Mouse (Mus musculus) lung, embryonic 14.5 days (tissue): ENCODE data around the gene Stau1. TPM values are rescaled to one million over a fixed set of nuclear protein-coding genes. Genes with fewer than 3 reads are reported as not detected.

Experiments used
- ATAC-seq: fragments of 200-750 bp; cut with Nextera tagmentation; 2 replicates; pipeline ENCODE4 v1.8.0; 2017; ENCODE audit warnings: mild to moderate bottlenecking, moderate TSS enrichment, moderate library complexity; ENCODE audit not compliant: insufficient read depth
- DNase-seq: peaks from one replicate; pipeline ENCODE4 v3.0.0-alpha.2; 2015
- H3K27ac ChIP-seq: fragments of 300-500 bp; sonication (generic); 2 replicates; pipeline ENCODE4 v1.5.1; 2014; ENCODE audit warnings: low read depth, mild to moderate bottlenecking, moderate library complexity
- H3K27me3 ChIP-seq: fragments of 300-500 bp; sonication (generic); 2 replicates; pipeline ENCODE4 v1.6.1; 2014; ENCODE audit warnings: low read length, control low read depth; ENCODE audit not compliant: insufficient read depth
- H3K36me3 ChIP-seq: fragments of 300-500 bp; sonication (generic); 2 replicates; pipeline ENCODE4 v1.6.1; 2014; ENCODE audit warnings: control low read depth; ENCODE audit not compliant: insufficient read depth
- H3K4me1 ChIP-seq: fragments of 300-500 bp; sonication (generic); 2 replicates; pipeline ENCODE4 v1.6.1; 2014; ENCODE audit warnings: antibody characterized with exemption, control low read depth; ENCODE audit not compliant: insufficient read depth
- H3K4me2 ChIP-seq: fragments of 300-500 bp; sonication (generic); 2 replicates; pipeline ENCODE4 v1.6.1; 2014; ENCODE audit warnings: mild to moderate bottlenecking
- H3K4me3 ChIP-seq: fragments of 300-500 bp; sonication (generic); 2 replicates; pipeline ENCODE4 v1.5.1; 2014; ENCODE audit warnings: low read depth, low read length
- H3K9ac ChIP-seq: fragments of 300-500 bp; sonication (generic); 2 replicates; pipeline ENCODE4 v1.6.1; 2014
- H3K9me3 ChIP-seq: fragments of 300-500 bp; sonication (generic); 2 replicates; pipeline ENCODE4 v1.6.1; 2016; ENCODE audit warnings: low read depth, low read length, control low read depth
- CTCF ChIP-seq: IDR thresholded peaks from 2 replicates; pipeline ENCODE4 v1.5.1; 2016; ENCODE audit warnings: antibody characterized with exemption, low read depth
- WGBS: fragments of 180-500 bp; shearing (Covaris S2); extraction: QIAGEN DNeasy Blood & Tissue Kit; methylation state at CpG from one replicate; pipeline ENCODE4 v1.1.7; 2014; 5-methylcytosine and 5-hydroxymethylcytosine counted together
- polyA plus RNA-seq: library from polyadenylated mRNA; unstranded; fragments of >200 nt; fragmentation: Nextera tagmentation; extraction: Ambion mirVana; gene quantifications from 2 replicates; pipeline ENCODE4 v1.2.1, GENCODE M21; 2014

The Stau1 gene
- polyA plus RNA-seq, 1 experiment from 2014 or later = 84.8 TPM

- ATAC-seq (no peak), DNase-seq (no peak)
- Histone ChIP-seq H3K4me1 (no peaks in the 10 kb centered on the region), H3K36me3 (no peaks in the 10 kb centered on the region), H3K4me2 (no peak overlapping the region), H3K9ac (no peak overlapping the region), H3K27me3 (no peaks in the 10 kb centered on the region), H3K4me3 (no peak overlapping the region), H3K9me3 (no peaks in the 10 kb centered on the region), H3K27ac (no peak overlapping the region)
- TF ChIP-seq CTCF = no peak
- WGBS = 65% methylated on average over 13 of the region's 13 CpGs
Measured at GRCm38 (mm10) chr2:167007001-167007491, 10.9 kb upstream of the Stau1 start.

- Histone ChIP-seq H3K9ac (no peak overlapping the region), H3K36me3 (no peaks in the 10 kb centered on the region), H3K4me1 (no peaks in the 10 kb centered on the region), H3K4me2 (no peak overlapping the region), H3K4me3 (no peak overlapping the region), H3K27me3 (no peaks in the 10 kb centered on the region), H3K9me3 (no peaks in the 10 kb centered on the region), H3K27ac (no peak overlapping the region)
- DNase-seq (no peak), ATAC-seq (no peak)
- TF ChIP-seq CTCF = no peak
- WGBS = 83% methylated on average over 2 of the region's 2 CpGs
Measured at GRCm38 (mm10) chr2:167006355-167006754, 10.3 kb upstream of the Stau1 start.

DNA sequence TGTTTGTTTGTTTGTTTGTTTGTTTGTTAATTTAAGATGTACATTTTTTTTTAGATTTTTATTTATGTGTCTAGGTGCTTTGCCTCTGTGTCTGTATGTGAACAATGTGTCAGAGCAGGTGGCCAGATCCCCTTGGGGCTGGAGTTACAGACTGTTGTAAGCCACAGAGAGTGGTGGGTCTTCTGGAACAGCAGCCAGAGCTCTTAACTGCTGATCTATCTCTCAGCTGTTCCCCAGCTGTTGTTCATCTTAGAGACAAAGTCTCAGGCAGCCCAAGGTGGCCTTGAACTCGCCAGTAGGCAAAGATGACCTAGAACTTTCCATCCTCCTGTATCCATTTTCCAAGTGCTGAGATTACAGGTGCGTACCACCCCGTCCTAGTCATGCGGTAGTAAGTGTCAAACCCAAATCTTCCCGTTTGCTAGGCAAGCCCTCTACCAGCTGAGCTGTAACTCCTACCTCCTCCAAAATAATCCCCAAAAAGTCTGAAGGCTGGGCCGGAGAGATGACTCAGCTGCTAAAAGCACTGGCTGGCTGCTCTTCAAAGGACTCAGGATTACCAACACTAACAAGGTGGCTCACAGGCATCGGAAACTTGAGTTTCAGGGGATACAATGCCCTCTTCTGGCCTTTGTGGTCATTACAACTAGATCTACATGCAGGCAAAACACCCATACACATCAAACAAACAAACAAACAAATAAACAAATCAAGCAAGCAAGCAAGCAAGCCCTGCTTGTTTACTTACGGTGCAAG, 8.2 kb upstream of the Stau1 start:
- Histone ChIP-seq H3K4me1 (no peaks in the 10 kb centered on the region), H3K9ac (no peak overlapping the region), H3K4me2 (no peak overlapping the region), H3K9me3 (no peaks in the 10 kb centered on the region), H3K4me3 (no peak overlapping the region), H3K27ac (no peak overlapping the region), H3K27me3 (no peaks in the 10 kb centered on the region), H3K36me3 (no peaks in the 10 kb centered on the region)
- WGBS = 40% methylated on average over 8 of the region's 8 CpGs
- DNase-seq (peak; percentile 86), ATAC-seq (no peak)
- peak; percentile 73 for TF ChIP-seq CTCF

DNA sequence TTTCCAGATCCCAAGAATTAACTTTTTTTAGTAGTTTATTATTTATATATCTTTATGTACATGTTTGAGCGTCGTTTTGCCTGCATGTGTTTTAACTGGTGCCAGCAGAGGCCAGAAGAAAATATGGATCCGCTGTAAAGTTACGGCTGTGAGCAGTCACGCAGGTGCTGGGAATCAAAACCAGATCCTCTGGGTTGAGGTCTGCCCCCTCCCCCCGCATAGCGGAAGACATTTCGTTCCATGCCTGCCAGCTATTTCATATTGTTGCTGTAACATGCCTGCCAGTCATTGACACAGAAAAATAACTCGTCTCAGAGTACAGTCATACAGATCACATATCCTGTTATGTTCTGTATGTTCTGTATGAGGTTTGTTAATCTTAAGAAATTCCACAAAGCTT, 5.4 kb upstream of the Stau1 start:
- no peak overlapping the region for H3K9ac ChIP-seq
- no peaks in the 10 kb centered on the region for H3K27me3 ChIP-seq
- 70% methylated on average over 9 of the region's 9 CpGs for WGBS
- DNase-seq = no peak
- H3K27ac ChIP-seq = no peak overlapping the region
- H3K36me3 ChIP-seq = no peaks in the 10 kb centered on the region
- no peak for ATAC-seq
- no peaks in the 10 kb centered on the region for H3K9me3 ChIP-seq
- no peak overlapping the region for H3K4me3 ChIP-seq
- no peak overlapping the region for H3K4me2 ChIP-seq
- H3K4me1 ChIP-seq = no peaks in the 10 kb centered on the region
- TF ChIP-seq CTCF = no peak

- Histone ChIP-seq H3K4me3 (peak overlapping the region; percentile 91), H3K27me3 (no peaks in the 10 kb centered on the region), H3K4me1 (peaks cover 4% of the 10 kb centered on the region; the same call in 1 of the 2 replicates), H3K36me3 (no peaks in the 10 kb centered on the region), H3K9ac (peak overlapping the region; percentile 97), H3K4me2 (peak overlapping the region; percentile 65), H3K9me3 (no peaks in the 10 kb centered on the region), H3K27ac (peak overlapping the region; percentile 82)
- DNase-seq = no peak
- TF ChIP-seq CTCF = no peak
- peak; percentile 23 for ATAC-seq
- 33% methylated on average over 8 of the region's 8 CpGs for WGBS
Measured at GRCm38 (mm10) chr2:166996533-166996894, 415 bp upstream of the Stau1 start.

DNA sequence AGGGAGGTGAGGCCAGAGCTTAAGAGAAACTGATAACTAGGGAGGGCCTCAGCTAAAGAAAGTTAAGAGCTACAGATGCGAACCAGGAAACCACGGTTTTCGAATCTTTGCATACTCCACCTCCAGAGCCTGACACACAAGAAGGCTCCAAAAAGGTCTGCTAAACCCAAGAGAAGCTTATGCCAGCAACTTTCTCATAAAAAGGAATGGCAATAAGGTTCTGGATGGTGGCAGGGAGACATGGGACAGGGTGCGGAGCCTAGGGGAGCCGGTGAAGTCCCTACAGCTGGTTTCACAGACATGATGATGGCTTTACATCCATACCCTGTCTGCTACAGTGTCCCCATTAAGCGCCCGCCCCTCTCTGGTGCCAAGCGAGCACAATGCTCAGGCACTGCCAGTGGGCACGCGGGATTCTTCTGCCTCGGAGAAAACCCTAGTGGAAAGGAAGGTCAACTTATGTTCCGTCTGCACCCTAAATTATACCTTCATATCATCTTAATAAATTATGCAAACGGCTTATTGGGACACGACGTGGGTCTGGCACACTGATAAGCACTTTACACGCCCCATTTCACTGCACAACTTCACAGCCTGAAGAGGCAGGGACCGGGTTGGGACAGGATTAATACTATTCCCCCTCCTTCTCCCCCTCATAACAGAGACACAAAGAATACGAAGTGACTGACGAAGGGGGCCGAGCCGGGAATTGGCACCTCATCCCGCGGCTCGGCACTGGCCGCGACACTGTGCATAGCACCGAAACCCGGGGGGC, 891 bp downstream of the Stau1 start:
- peak overlapping the region; percentile 91 for H3K4me3 ChIP-seq
- no peaks in the 10 kb centered on the region for H3K27me3 ChIP-seq
- H3K4me1 ChIP-seq = peaks cover 4% of the 10 kb centered on the region; the same call in 1 of the 2 replicates
- ATAC-seq (peak; percentile 1; the same call in 1 of the 2 replicates), DNase-seq (peak; percentile 21)
- H3K36me3 ChIP-seq = no peaks in the 10 kb centered on the region
- peak overlapping the region; percentile 95 for H3K4me2 ChIP-seq
- H3K27ac ChIP-seq = peak overlapping the region; percentile 97
- 2% methylated on average over 28 of the region's 28 CpGs for WGBS
- H3K9ac ChIP-seq = peak overlapping the region; percentile 97
- no peaks in the 10 kb centered on the region for H3K9me3 ChIP-seq
- no peak for TF ChIP-seq CTCF

- Histone ChIP-seq H3K36me3 (no peaks in the 10 kb centered on the region; the same call in 1 of the 2 replicates), H3K9ac (no peak overlapping the region), H3K4me1 (peaks cover 4% of the 10 kb centered on the region; the same call in 1 of the 2 replicates), H3K27me3 (no peaks in the 10 kb centered on the region), H3K27ac (no peak overlapping the region), H3K4me3 (no peak overlapping the region), H3K4me2 (no peak overlapping the region), H3K9me3 (no peaks in the 10 kb centered on the region)
- DNase-seq = no peak
- no peak for ATAC-seq
- no peak for TF ChIP-seq CTCF
Measured at GRCm38 (mm10) chr2:166991945-166992344, 4.2 kb downstream of the Stau1 start.
